Mouse (Mus musculus): ENCODE data around the gene Slc22a1. TPM values are rescaled to one million over a fixed set of nuclear protein-coding genes. Genes with fewer than 3 reads are reported as not detected.

Gene Slc22a1
- polyA plus RNA-seq, 1 experiment = not detected

DNA sequence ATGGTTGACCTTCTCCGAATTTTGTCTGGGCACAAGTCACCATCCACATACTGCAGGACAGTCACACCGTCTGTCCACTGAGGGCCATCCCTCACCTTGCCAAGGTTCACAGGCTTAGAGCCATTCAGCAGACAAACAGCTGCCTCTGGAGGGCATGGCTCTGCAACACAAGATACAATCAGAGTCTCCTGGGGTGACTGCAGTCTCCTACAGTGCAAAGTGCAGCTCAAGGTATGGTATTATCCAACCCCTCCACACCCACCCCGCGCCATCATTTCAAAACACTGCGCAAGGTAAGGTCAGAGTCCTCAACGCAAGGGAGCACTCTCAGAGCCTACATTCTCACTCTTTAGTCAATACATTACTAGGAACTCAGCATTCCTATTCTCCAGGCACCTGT is 24.7 kb upstream of the Slc22a1 start:
- H3K36me3 ChIP-seq (ENCODE audit: control insufficient read depth, insufficient read depth) = no peaks in the 10 kb centered on the region
- no peak overlapping the region for H3ac ChIP-seq (ENCODE audit: control insufficient read depth, insufficient read length, low read depth)
- TF ChIP-seq CEBPB (IDR thresholded peaks at IDR 0.05; ENCODE audit: low read depth) = no peak

GRCm38 (mm10) chr17:12691899-12692298 is 16.3 kb upstream of the Slc22a1 start:
- H3ac ChIP-seq (ENCODE audit: control insufficient read depth, insufficient read length, low read depth) = no peak overlapping the region
- H3K4me3 ChIP-seq (ENCODE audit: insufficient read depth, poor library complexity, severe bottlenecking) = no peak overlapping the region
- no peaks in the 10 kb centered on the region for H3K27me3 ChIP-seq (ENCODE audit: control insufficient read depth, insufficient read depth, insufficient read length)
- no peak for TF ChIP-seq CTCF (IDR thresholded peaks at IDR 0.05; ENCODE audit: control insufficient read depth, insufficient read depth, insufficient read length)
- no peak for TF ChIP-seq CEBPB (IDR thresholded peaks at IDR 0.05; ENCODE audit: low read depth)
- TF ChIP-seq MAX (IDR thresholded peaks at IDR 0.05) = no peak
- TF ChIP-seq USF1 (IDR thresholded peaks at IDR 0.05; ENCODE audit: low read depth) = no peak
- no peak for TF ChIP-seq FOSL1 (IDR thresholded peaks at IDR 0.05; ENCODE audit: insufficient read depth, low read length, poor library complexity, severe bottlenecking)
- no peak for TF ChIP-seq MYOG (IDR thresholded peaks at IDR 0.05; ENCODE audit: control insufficient read depth, extremely low read depth, insufficient read length)
- no peak for TF ChIP-seq MYOD1 (IDR thresholded peaks at IDR 0.05; ENCODE audit: control insufficient read depth, insufficient read length, low read depth)
- H3K79me2 ChIP-seq (ENCODE audit: control insufficient read depth, insufficient read depth) = no peaks in the 10 kb centered on the region
- H3K79me3 ChIP-seq (ENCODE audit: low read depth) = no peaks in the 10 kb centered on the region
- no peaks in the 10 kb centered on the region for H3K36me3 ChIP-seq (ENCODE audit: control insufficient read depth, insufficient read depth)

More for the DNA sequence above, 24.7 kb upstream of the Slc22a1 start:
- H3K27me3 ChIP-seq (ENCODE audit: control insufficient read depth, insufficient read depth, insufficient read length) = peaks cover 4% of the 10 kb centered on the region
- H3K79me3 ChIP-seq (ENCODE audit: low read depth) = no peaks in the 10 kb centered on the region
- H3K79me2 ChIP-seq (ENCODE audit: control insufficient read depth, insufficient read depth) = no peaks in the 10 kb centered on the region
- H3K4me3 ChIP-seq (ENCODE audit: insufficient read depth, poor library complexity, severe bottlenecking) = no peak overlapping the region

GRCm38 (mm10) chr17:12689537-12689936 is 13.9 kb upstream of the Slc22a1 start:
- no peaks in the 10 kb centered on the region for H3K36me3 ChIP-seq (ENCODE audit: control insufficient read depth, insufficient read depth)
- TF ChIP-seq CTCF (IDR thresholded peaks at IDR 0.05; ENCODE audit: control insufficient read depth, insufficient read depth, insufficient read length) = no peak
- no peak for TF ChIP-seq MAX (IDR thresholded peaks at IDR 0.05)
- TF ChIP-seq MYOD1 (IDR thresholded peaks at IDR 0.05; ENCODE audit: control insufficient read depth, insufficient read length, low read depth) = no peak
- no peak for TF ChIP-seq MYOG (IDR thresholded peaks at IDR 0.05; ENCODE audit: control insufficient read depth, extremely low read depth, insufficient read length)
- no peak for TF ChIP-seq USF1 (IDR thresholded peaks at IDR 0.05; ENCODE audit: low read depth)
- no peak for TF ChIP-seq FOSL1 (IDR thresholded peaks at IDR 0.05; ENCODE audit: insufficient read depth, low read length, poor library complexity, severe bottlenecking)
- TF ChIP-seq CEBPB (IDR thresholded peaks at IDR 0.05; ENCODE audit: low read depth) = no peak
- H3ac ChIP-seq (ENCODE audit: control insufficient read depth, insufficient read length, low read depth) = no peak overlapping the region
- H3K79me3 ChIP-seq (ENCODE audit: low read depth) = no peaks in the 10 kb centered on the region
- no peaks in the 10 kb centered on the region for H3K27me3 ChIP-seq (ENCODE audit: control insufficient read depth, insufficient read depth, insufficient read length)
- no peak overlapping the region for H3K4me3 ChIP-seq (ENCODE audit: insufficient read depth, poor library complexity, severe bottlenecking)
- no peaks in the 10 kb centered on the region for H3K79me2 ChIP-seq (ENCODE audit: control insufficient read depth, insufficient read depth)

GRCm38 (mm10) chr17:12688427-12689110 is 12.9 kb upstream of the Slc22a1 start:
- no peak for TF ChIP-seq CTCF (IDR thresholded peaks at IDR 0.05; ENCODE audit: control insufficient read depth, insufficient read depth, insufficient read length)
- no peak for TF ChIP-seq MAX (IDR thresholded peaks at IDR 0.05)
- TF ChIP-seq FOSL1 (IDR thresholded peaks at IDR 0.05; ENCODE audit: insufficient read depth, low read length, poor library complexity, severe bottlenecking) = no peak
- TF ChIP-seq CEBPB (IDR thresholded peaks at IDR 0.05; ENCODE audit: low read depth) = no peak
- no peak for TF ChIP-seq MYOD1 (IDR thresholded peaks at IDR 0.05; ENCODE audit: control insufficient read depth, insufficient read length, low read depth)
- TF ChIP-seq MYOG (IDR thresholded peaks at IDR 0.05; ENCODE audit: control insufficient read depth, extremely low read depth, insufficient read length) = no peak
- no peak for TF ChIP-seq USF1 (IDR thresholded peaks at IDR 0.05; ENCODE audit: low read depth)
- Histone ChIP-seq H3K4me3 (ENCODE audit: insufficient read depth, poor library complexity, severe bottlenecking) (no peak overlapping the region), H3K79me2 (ENCODE audit: control insufficient read depth, insufficient read depth) (no peaks in the 10 kb centered on the region), H3K36me3 (ENCODE audit: control insufficient read depth, insufficient read depth) (no peaks in the 10 kb centered on the region), H3K79me3 (ENCODE audit: low read depth) (no peaks in the 10 kb centered on the region), H3ac (ENCODE audit: control insufficient read depth, insufficient read length, low read depth) (no peak overlapping the region), H3K27me3 (ENCODE audit: control insufficient read depth, insufficient read depth, insufficient read length) (no peaks in the 10 kb centered on the region)

DNA sequence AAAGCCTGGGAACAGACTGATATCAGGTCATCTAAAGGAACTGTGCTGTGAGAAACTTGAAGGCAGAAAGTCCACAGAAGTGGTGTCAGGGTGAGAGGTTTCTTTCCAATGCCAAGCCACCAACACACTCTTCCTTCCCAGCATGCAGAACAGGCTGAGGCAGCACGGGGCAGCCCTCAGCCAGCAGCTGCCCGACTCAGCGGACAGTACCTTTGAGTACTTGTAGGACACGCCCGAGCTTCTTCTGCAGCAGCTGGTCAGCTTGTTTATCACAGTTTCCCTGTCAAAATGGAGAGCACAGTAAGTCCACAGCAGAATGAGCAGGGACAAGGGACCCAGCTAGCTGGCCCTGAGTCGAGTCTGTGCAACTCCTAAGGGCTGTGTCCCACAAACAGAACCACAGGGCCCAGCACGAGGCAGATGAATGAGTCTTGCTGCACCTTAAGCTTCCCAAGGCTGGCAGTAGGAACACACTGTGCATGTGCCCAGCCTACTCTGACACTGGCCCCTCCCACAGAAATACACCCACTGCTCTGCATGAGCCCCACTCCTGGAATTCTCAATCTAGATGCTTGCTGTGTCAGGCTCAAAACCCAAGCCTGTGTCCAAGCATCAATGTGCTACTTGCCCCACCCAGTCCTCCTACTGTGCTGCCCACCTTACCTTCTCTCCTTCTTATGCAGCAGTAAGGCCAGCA is 9.4 kb upstream of the Slc22a1 start:
- no peaks in the 10 kb centered on the region for H3K79me3 ChIP-seq (ENCODE audit: low read depth)
- no peaks in the 10 kb centered on the region for H3K27me3 ChIP-seq (ENCODE audit: control insufficient read depth, insufficient read depth, insufficient read length)
- no peak for TF ChIP-seq FOSL1 (IDR thresholded peaks at IDR 0.05; ENCODE audit: insufficient read depth, low read length, poor library complexity, severe bottlenecking)
- no peak for TF ChIP-seq CEBPB (IDR thresholded peaks at IDR 0.05; ENCODE audit: low read depth)
- TF ChIP-seq MAX (IDR thresholded peaks at IDR 0.05) = no peak
- no peak for TF ChIP-seq USF1 (IDR thresholded peaks at IDR 0.05; ENCODE audit: low read depth)
- no peak for TF ChIP-seq MYOG (IDR thresholded peaks at IDR 0.05; ENCODE audit: control insufficient read depth, extremely low read depth, insufficient read length)
- TF ChIP-seq CTCF (IDR thresholded peaks at IDR 0.05; ENCODE audit: control insufficient read depth, insufficient read depth, insufficient read length) = no peak
- no peak for TF ChIP-seq MYOD1 (IDR thresholded peaks at IDR 0.05; ENCODE audit: control insufficient read depth, insufficient read length, low read depth)
- no peaks in the 10 kb centered on the region for H3K36me3 ChIP-seq (ENCODE audit: control insufficient read depth, insufficient read depth)
- H3ac ChIP-seq (ENCODE audit: control insufficient read depth, insufficient read length, low read depth) = no peak overlapping the region
- no peak overlapping the region for H3K4me3 ChIP-seq (ENCODE audit: insufficient read depth, poor library complexity, severe bottlenecking)
- no peaks in the 10 kb centered on the region for H3K79me2 ChIP-seq (ENCODE audit: control insufficient read depth, insufficient read depth)

Data from C2C12 (cell line).